Mouse (Mus musculus): Measurements from ENCODE around the gene Il10rb.

- TF ChIP-seq POLR2A (IDR thresholded peaks at IDR 0.05; ENCODE audit: borderline replicate concordance, control insufficient read depth, low read depth, low read length) (no peak), CTCF (IDR thresholded peaks at IDR 0.05; ENCODE audit: control insufficient read depth, insufficient read depth, low read length) (no peak)
Measured at GRCm38 (mm10) chr16:91427461-91427860, 21.5 kb downstream of the Il10rb start.
